Mouse (Mus musculus) heart, postnatal 25 days (tissue): ENCODE results near the gene Dock11. TPM values are rescaled to one million over a fixed set of nuclear protein-coding genes. Genes with fewer than 3 reads are reported as not detected.
A peak's percentile ranks its signal among the peaks of the same experiment; 100 is the strongest.

ENCODE experiments used
- DNase-seq: peaks from one replicate; pipeline ENCODE4 v3.0.0; 2022; ENCODE audit warnings: low spot score
- intact Hi-C: fragments of 180-260 bp; cut with DNase I; formaldehyde crosslinking; loops from one replicate; pipeline ENCODE4 v1.15.1; 2025
- total RNA-seq, 2 experiments: library from RNA; stranded (reverse); gene quantifications; 2 replicates each; pipeline ENCODE4 v1.2.3; 2021

Dock11 gene
- 1 to 10 TPM; 4.4 to 4.7 TPM for total RNA-seq

DNA sequence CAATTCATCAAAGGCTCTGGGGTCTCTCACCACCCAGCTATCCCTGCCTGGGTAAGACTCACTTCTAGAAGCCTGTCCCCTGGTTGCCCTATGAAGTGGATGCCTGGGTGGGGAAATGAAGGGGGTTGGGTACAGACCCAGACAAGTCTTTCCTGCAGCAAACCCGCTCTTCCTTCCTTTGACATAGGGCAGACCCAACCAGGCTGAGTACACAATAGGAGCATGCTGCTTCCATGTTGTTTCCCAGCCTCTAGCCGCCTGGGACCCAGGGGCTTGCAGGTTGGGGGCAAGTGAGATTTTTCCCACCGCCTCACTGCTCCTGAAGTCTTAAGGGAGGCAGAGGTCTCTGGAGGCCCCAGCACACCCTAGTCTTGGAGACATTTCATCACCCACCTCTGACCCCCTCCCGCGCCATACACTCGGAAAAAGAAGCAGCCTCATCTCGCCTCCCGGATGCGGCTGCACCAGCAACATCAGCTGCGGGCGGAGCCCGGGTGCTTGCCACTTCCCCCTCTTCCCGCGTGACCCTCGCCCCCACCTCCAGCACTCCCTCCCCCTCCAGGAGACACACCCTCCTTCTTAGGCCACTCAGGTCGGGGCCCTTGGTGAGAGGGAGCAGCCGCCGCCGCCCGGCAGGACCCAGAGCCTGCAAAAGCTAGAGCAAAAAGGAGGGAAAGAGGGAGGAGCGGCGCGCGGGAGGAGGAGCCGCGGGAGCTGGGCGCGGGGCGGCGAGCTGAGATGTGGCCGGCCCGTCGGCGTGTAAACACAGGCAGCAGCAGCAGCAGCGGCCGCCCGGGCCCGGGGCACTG is at the start of gene Dock11:
Gene Dock11, plus strand, starts transcription at position 746 of the 809 bp plus-strand sequence.
- intact Hi-C loops: no loop called here
- DNase-seq: peak; percentile 55

DNA sequence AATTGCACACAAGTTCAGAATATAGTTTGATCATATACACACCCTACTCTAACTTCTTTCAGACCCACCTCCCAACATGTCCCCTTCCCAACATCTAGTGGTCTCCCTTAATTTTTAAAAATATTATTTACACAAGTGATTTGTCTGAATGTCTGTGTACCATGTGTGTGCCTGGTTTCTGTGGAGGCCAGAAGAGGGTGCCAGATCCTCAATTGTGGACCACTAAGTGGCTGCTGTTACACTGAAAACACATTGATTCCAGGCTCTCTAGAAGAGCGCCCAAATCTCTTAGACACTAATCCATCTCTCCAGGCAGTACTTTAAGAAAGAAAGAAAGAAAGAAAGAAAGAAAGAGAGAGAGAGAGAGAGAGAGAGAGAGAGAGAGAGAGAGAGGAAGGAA is 8.9 kb upstream of the Dock11 start:
- intact Hi-C loops: loop anchor here (2.0 to 5.0 kb wide), 2 partner anchors 37 to 117 kb away; no protein-coding TSS in a partner anchor
- no peak for DNase-seq

DNA sequence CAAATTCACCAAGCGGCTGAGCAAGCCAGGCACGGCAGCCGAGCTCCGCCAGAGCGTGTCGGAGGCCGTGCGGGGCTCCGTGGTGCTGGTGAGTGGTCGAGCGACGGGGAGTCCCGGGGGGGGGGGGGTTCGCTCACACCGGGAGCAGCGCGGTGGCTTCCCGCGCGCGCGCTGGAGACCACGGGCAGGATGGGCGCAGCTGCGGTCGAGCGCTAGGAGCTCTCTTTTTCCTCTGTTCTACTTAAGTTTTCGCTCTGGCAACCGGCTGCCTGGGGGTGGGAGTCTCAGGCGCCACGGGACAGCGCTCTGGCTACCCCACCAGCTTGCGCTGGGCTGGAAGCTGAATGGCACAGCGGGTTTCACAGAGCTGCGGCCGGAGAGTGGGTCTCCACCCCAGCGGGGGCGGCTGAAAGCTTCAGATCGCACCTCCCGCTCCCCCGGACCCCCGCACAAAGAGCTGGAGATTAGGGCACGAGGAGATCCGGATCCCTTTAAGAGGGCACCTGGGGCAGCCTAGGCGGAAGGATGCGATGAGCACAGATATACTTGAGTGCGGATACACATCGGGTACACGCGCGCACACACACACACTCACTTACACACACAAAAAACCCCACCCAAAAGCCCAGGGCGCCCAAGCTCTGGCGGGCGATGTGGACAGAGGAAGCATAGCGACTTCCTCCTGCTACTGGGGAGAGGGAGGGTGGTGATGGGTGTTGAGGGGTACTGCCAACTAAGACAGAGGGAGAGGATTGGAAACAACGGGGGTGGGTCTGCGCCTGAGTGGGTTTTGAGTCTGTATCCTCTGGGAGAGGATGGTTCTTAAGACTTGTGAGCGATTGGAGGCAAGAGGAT is 540 bp downstream of the Dock11 start:
- no peak for DNase-seq
- intact Hi-C loops: no loop called here

- no peak for DNase-seq
- intact Hi-C loops: no loop called here
These were observed 1.1 kb downstream of the Dock11 start for GRCm38 (mm10) chrX:35889800-35890106.

GRCm38 (mm10) chrX:35891534-35892125 is 3.0 kb downstream of the Dock11 start:
- no peak for DNase-seq
- intact Hi-C loops: no loop called here

- intact Hi-C loops: no loop called here
- no peak for DNase-seq
These were observed 3.7 kb downstream of the Dock11 start for GRCm38 (mm10) chrX:35892377-35892776.

GRCm38 (mm10) chrX:35897648-35898500 is 9.2 kb downstream of the Dock11 start:
- DNase-seq: no peak
- intact Hi-C loops: no loop called here

DNA sequence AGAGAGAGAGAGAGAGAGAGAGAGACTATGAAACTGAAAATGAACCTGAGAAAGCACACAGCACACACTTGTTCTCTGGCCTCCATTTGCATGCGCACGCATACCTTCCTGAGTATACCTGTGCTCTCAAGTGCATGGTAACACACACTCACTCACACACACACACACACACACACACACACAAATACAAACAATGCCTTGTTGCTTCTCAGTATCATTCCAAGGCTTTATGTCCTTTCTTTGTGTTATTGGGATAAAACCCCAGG is 9.8 kb downstream of the Dock11 start:
- no peak for DNase-seq
- intact Hi-C loops: no loop called here

DNA sequence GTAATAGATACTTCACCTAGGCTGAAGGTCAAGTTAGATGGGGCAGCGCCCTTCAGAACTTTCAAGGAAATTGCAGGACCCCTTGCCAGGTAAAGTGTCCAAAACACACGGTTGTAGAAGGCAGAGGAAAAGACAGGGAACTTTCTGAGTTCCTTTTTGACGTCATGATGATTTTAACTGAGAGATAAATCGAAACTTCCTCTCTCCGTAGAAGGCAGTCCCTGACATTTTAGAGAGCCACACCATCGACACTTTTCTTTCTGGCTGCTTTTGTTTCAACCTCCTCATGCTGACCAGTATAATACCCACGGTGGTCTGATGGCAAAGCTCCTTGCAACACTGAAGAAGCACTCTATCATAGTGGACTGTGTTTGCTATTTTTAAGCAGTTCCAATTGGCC is 15.7 kb downstream of the Dock11 start:
- no peak for DNase-seq
- intact Hi-C loops: no loop called here

- DNase-seq: no peak
- intact Hi-C loops: no loop called here
These were observed 18.2 kb downstream of the Dock11 start for GRCm38 (mm10) chrX:35906696-35907330.

DNA sequence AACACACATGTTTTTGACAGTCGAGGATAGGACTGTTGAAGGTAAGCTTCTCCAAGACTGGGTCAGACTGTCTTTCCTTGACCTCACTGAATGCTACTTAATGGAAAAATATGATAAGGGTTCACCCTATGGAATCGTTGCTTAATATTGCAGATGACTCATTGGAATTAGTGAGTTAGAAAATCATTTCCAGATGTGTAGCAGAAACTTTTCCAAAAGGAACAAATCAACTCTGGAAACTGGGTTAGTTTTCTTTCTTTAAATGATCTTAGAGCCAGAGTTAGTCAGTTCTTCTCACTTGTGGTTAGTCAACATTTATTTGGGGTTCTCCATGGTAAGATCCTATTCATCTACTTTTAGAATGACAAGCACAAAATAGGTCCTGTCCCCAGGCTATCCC is 30.9 kb downstream of the Dock11 start:
- intact Hi-C loops: no loop called here
- DNase-seq: no peak

DNA sequence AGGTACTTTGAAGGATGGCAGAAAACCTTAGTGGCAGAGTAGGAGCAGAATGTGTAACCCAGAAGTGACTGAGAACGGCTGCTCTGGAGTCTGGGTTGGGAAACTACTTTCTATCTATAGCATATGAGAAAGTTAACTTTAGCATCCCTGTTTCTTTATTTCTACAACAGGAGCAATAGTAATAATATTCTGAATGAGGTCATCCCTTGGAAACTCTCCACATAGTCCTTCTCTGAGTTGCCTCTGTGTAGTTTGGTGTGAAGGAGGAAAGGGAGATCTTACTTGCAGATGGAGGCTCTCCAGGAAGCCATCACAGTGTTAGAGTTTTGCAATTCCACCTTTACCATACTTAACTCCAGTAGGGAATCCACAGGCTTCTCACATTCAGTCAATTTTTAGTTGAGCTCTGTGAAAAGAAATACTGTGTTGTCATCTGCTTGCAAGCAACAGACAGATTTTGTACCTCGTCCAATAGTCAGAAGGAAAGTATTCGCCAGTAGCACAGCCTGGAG is 31.5 kb downstream of the Dock11 start:
- intact Hi-C loops: no loop called here
- no peak for DNase-seq

DNA sequence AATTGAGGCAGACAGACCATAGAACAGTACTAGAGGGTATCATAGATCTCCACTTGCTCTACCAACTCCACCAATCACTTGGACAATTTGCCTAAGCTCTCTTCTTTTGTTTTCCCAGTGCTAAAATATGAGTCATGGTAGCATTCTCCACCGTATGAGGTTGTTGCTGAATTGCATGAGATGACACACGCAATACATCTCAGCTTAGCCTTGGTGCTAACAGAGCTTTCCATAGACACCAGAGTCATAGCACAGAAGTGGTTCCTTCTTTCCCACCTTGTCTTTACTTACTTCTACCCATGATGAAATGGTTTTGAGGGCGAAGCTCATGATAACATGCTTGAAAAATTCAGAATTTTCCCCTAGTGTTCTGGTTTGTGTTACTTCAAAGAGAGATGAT is 33.3 kb downstream of the Dock11 start:
- intact Hi-C loops: no loop called here
- DNase-seq: no peak

GRCm38 (mm10) chrX:35924705-35925264 is 36.2 kb downstream of the Dock11 start:
- intact Hi-C loops: no loop called here
- no peak for DNase-seq

- DNase-seq: no peak
- intact Hi-C loops: no loop called here
These were observed 41.7 kb downstream of the Dock11 start for GRCm38 (mm10) chrX:35930094-35930933.

DNA sequence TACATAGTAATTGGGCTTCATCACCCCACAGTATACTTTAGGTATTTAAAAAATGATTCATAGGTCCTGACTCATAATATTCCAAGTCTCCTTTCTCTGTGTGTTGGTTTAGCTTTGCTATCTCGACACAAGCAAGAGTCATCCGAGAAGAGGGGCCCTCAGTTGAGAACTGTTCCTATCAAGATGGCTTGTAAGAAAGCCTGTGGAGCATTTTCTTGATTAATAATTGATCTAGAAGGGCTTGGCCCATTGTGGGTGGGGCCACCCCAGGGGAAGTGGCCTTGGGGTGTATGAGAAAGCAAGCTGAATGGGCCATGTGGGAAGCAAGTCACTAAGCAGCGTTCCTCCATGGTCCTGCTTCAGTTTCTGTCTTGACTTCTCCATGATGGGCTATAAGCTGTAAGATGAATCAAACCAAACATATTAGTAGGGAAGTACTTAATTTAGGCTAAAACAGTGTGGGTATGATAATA is 42.3 kb downstream of the Dock11 start:
- intact Hi-C loops: no loop called here
- no peak for DNase-seq

GRCm38 (mm10) chrX:35931945-35932344 is 43.3 kb downstream of the Dock11 start:
- intact Hi-C loops: no loop called here
- DNase-seq: no peak

GRCm38 (mm10) chrX:35932952-35933351 is 44.3 kb downstream of the Dock11 start:
- no peak for DNase-seq
- intact Hi-C loops: no loop called here
